Mouse (Mus musculus) hindbrain, embryonic 11.5 days (tissue): Measurements from ENCODE around the gene Hoxd13. TPM values are rescaled to one million over a fixed set of nuclear protein-coding genes. Genes with fewer than 3 reads are reported as not detected.

Experiments used
- ATAC-seq: fragments of 200-750 bp; cut with Nextera tagmentation; 2 replicates; pipeline ENCODE4 v1.8.0; 2017; ENCODE audit warnings: mild to moderate bottlenecking, moderate TSS enrichment, moderate library complexity; ENCODE audit not compliant: low FRiP score
- DNase-seq: peaks from one replicate; pipeline ENCODE4 v3.0.0-alpha.2; 2015; ENCODE audit warnings: low spot score
- H3K27ac ChIP-seq: fragments of 300-500 bp; sonication (generic); 2 replicates; pipeline ENCODE4 v1.5.1; 2014; ENCODE audit warnings: mild to moderate bottlenecking, low read depth, low read length
- H3K27me3 ChIP-seq: fragments of 300-500 bp; sonication (generic); 2 replicates; pipeline ENCODE4 v1.6.1; 2014; ENCODE audit warnings: mild to moderate bottlenecking, low read length, moderate library complexity, mixed read lengths; ENCODE audit not compliant: control insufficient read depth, insufficient read depth
- H3K36me3 ChIP-seq: fragments of 300-500 bp; sonication (generic); 2 replicates; pipeline ENCODE4 v1.6.1; 2014; ENCODE audit warnings: mild to moderate bottlenecking, low read length, moderate library complexity, mixed read lengths; ENCODE audit not compliant: control insufficient read depth, insufficient read depth
- H3K4me1 ChIP-seq: fragments of 300-500 bp; sonication (generic); replicated peaks from 2 replicates; pipeline ENCODE4 v1.6.1; 2014; ENCODE audit warnings: low read length, mixed read lengths; ENCODE audit not compliant: control insufficient read depth, insufficient read depth
- H3K4me2 ChIP-seq: fragments of 300-500 bp; sonication (generic); replicated peaks from 2 replicates; pipeline ENCODE4 v1.6.1; 2014; ENCODE audit warnings: mild to moderate bottlenecking, low read depth, low read length
- H3K4me3 ChIP-seq: fragments of 300-500 bp; sonication (generic); 2 replicates; pipeline ENCODE4 v1.5.1; 2014; ENCODE audit warnings: low read depth, low read length
- H3K9ac ChIP-seq: fragments of 300-500 bp; sonication (generic); 2 replicates; pipeline ENCODE4 v1.6.1; 2014; ENCODE audit warnings: low read depth, low read length
- H3K9me3 ChIP-seq: fragments of 300-500 bp; sonication (generic); 2 replicates; pipeline ENCODE4 v1.6.1; 2016; ENCODE audit warnings: low read length; ENCODE audit not compliant: control insufficient read depth
- WGBS: fragments of 180-500 bp; shearing (Covaris S2); extraction: QIAGEN DNeasy Blood & Tissue Kit; methylation state at CpG from one replicate; pipeline ENCODE4 v1.1.7; 2014; 5-methylcytosine and 5-hydroxymethylcytosine counted together
- polyA plus RNA-seq: library from polyadenylated mRNA; unstranded; fragments of >200 nt; fragmentation: Nextera tagmentation; extraction: Ambion mirVana; gene quantifications from 2 replicates; pipeline ENCODE4 v1.2.1, GENCODE M21; 2014

Gene Hoxd13
- polyA plus RNA-seq, 1 experiment from 2014 or later, result not detected

DNA sequence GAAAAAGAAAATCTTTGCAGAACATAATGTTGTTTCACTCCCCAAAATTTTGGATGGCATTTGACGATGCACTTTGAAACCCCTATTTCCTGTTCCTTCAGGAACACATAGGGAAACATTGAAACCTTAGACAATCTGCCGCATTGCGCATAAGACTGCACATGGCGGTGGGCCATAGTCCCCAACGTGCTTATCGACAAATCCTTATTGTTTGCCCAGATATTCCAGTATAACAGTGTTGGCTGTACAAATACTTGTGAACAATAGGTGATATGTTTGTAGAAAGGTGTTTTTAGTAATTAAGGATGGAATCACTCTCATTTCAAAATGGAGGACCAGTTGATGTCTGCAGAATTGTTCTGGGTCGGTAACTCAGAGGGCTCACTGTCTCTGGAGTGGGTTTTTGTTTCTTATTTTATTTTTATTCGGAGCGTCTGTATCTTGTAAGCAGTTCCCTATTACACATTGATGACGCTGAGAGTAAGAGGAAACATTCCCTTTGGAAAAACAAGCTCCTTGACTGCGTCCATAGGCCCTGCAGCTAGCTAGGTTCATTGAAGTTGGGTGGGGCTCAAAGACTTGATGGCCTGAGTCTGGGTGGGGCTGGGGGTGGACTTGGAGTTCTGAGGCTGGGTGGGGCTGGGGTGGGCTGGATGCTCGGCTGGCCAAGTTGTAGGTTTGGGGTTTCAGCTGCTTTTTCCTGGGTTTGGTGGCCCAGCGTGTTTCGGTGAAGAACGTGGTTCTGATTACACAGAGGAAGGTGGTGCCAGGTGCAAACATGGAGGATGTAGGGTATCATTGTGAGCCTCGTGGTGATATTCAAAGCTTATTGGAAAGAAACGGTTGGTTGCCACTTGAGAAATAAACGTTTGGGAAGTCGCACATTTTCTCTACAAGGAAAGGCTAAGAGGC is 45.4 kb downstream of the Hoxd13 start:
- Histone ChIP-seq H3K36me3 (no peaks in the 10 kb centered on the region), H3K9ac (no peak overlapping the region), H3K4me3 (no peak overlapping the region), H3K4me1 (no peaks in the 10 kb centered on the region), H3K4me2 (no peak overlapping the region), H3K27me3 (peaks cover 80% of the 10 kb centered on the region), H3K9me3 (no peaks in the 10 kb centered on the region), H3K27ac (no peak overlapping the region)
- ATAC-seq (no peak), DNase-seq (no peak)
- WGBS, result 4% methylated on average over 19 of the region's 19 CpGs

- peaks cover 78% of the 10 kb centered on the region for H3K27me3 ChIP-seq
- DNase-seq, result no peak
- ATAC-seq, result no peak
- no peak overlapping the region for H3K4me3 ChIP-seq
- WGBS, result 2% methylated on average over 18 of the region's 18 CpGs
- H3K4me2 ChIP-seq, result no peak overlapping the region
- H3K4me1 ChIP-seq, result no peaks in the 10 kb centered on the region
- no peak overlapping the region for H3K27ac ChIP-seq
- no peak overlapping the region for H3K9ac ChIP-seq
- no peaks in the 10 kb centered on the region for H3K36me3 ChIP-seq
- H3K9me3 ChIP-seq, result no peaks in the 10 kb centered on the region
Observed at GRCm38 (mm10) chr2:74714156-74714789, 46.2 kb downstream of the Hoxd13 start.

GRCm38 (mm10) chr2:74714881-74715280 is 46.8 kb downstream of the Hoxd13 start:
- no peak overlapping the region for H3K27ac ChIP-seq
- DNase-seq, result no peak

GRCm38 (mm10) chr2:74715504-74716241 is 47.6 kb downstream of the Hoxd13 start:
- peak; percentile 83 for ATAC-seq
- Histone ChIP-seq H3K4me1 (no peaks in the 10 kb centered on the region), H3K4me3 (0 out of 2 replicates have a peak overlapping the region, but pooled peaks have one; percentile 8), H3K27ac (no peak overlapping the region), H3K36me3 (no peaks in the 10 kb centered on the region), H3K9ac (no peak overlapping the region), H3K27me3 (peaks cover 75% of the 10 kb centered on the region), H3K9me3 (no peaks in the 10 kb centered on the region), H3K4me2 (peak overlapping the region; percentile 37)
- DNase-seq, result peak; percentile 97
- 2% methylated on average over 26 of the region's 26 CpGs for WGBS

More at GRCm38 (mm10) chr2:74714881-74715280, 46.8 kb downstream of the Hoxd13 start:
- 3% methylated on average over 14 of the region's 14 CpGs for WGBS
- peaks cover 78% of the 10 kb centered on the region for H3K27me3 ChIP-seq
- H3K36me3 ChIP-seq, result no peaks in the 10 kb centered on the region
- no peaks in the 10 kb centered on the region for H3K4me1 ChIP-seq
- no peak overlapping the region for H3K4me2 ChIP-seq
- no peaks in the 10 kb centered on the region for H3K9me3 ChIP-seq
- ATAC-seq, result peak; percentile 53; the same call in 1 of the 2 replicates
- H3K4me3 ChIP-seq, result no peak overlapping the region
- H3K9ac ChIP-seq, result no peak overlapping the region

DNA sequence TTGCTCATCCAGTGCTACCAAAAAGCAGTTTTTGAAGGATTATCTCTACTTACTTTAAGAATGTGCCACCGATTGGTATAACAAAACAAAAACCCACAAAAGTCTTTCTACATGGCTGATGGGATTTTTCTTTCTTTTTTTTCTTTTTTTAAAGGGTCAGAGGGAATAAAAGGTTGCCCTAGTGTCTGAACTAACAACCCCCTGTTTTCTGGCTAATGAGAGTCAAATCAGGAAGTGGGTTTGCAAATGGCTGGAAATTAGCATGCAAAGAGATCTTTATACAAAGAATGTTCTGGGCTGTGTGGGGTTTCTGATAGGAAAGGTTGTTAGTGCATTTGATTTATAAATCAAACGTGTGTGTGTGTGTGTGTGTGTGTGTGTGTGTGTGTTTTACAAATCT is 52.3 kb downstream of the Hoxd13 start:
- Histone ChIP-seq H3K4me3 (no peak overlapping the region), H3K4me1 (no peaks in the 10 kb centered on the region), H3K9ac (no peak overlapping the region), H3K27me3 (peaks cover 83% of the 10 kb centered on the region), H3K9me3 (no peaks in the 10 kb centered on the region), H3K36me3 (no peaks in the 10 kb centered on the region), H3K27ac (no peak overlapping the region), H3K4me2 (no peak overlapping the region)
- WGBS, result 10% methylated on average over 2 of the region's 2 CpGs
- DNase-seq (no peak), ATAC-seq (no peak)

GRCm38 (mm10) chr2:74720955-74721491 is 52.9 kb downstream of the Hoxd13 start:
- Histone ChIP-seq H3K27ac (no peak overlapping the region), H3K27me3 (peaks cover 83% of the 10 kb centered on the region), H3K36me3 (no peaks in the 10 kb centered on the region), H3K9ac (no peak overlapping the region), H3K9me3 (no peaks in the 10 kb centered on the region), H3K4me2 (no peak overlapping the region), H3K4me3 (no peak overlapping the region), H3K4me1 (no peaks in the 10 kb centered on the region)
- ATAC-seq, result no peak
- DNase-seq, result no peak
- 11% methylated on average over 5 of the region's 5 CpGs for WGBS

Other genes with a start within 250 kb of the Hoxd13 start
- gene Lnpk, start 88.9 kb upstream of the Hoxd13 start, polyA plus RNA-seq, result 55.9 and 62.8 TPM in 2 replicates
- gene Evx2, start 8.8 kb upstream of the Hoxd13 start, polyA plus RNA-seq, result 1.6 and 2.4 TPM in 2 replicates
- not detected in 2 replicates for gene Hoxd12, start 6.7 kb downstream of the Hoxd13 start, polyA plus RNA-seq
- gene Hoxd11, start 11.2 kb downstream of the Hoxd13 start, polyA plus RNA-seq, result not detected in 2 replicates
- 0.13 TPM in 1 of 2 replicates, not detected in the other for gene Hoxd10, start 23.6 kb downstream of the Hoxd13 start, polyA plus RNA-seq
- gene Hoxd9, start 29.4 kb downstream of the Hoxd13 start, polyA plus RNA-seq, result 0.11 TPM in 1 of 2 replicates, not detected in the other
- gene Hoxd8, start 36.3 kb downstream of the Hoxd13 start, polyA plus RNA-seq, result 0.19 and 0.50 TPM in 2 replicates
- 49.5 and 58.0 TPM in 2 replicates for gene Hoxd3, start 43.6 kb downstream of the Hoxd13 start, polyA plus RNA-seq
- gene Hoxd4, start 43.6 kb downstream of the Hoxd13 start, polyA plus RNA-seq, result 3.3 and 3.7 TPM in 2 replicates
- gene Gm28230, start 58.4 kb downstream of the Hoxd13 start, polyA plus RNA-seq, result 0.73 and 0.89 TPM in 2 replicates
- 1.5 and 1.7 TPM in 2 replicates for gene Hoxd1, start 94.7 kb downstream of the Hoxd13 start, polyA plus RNA-seq
- 149 and 154 TPM in 2 replicates for gene Mtx2, start 157.5 kb downstream of the Hoxd13 start, polyA plus RNA-seq